Comparison of ENCODE assay signal across 11 mouse cellular contexts in genomic region chr7:30908992-30909431, GRCm38 (mm10). TPM values are rescaled to one million over a fixed set of nuclear protein-coding genes. Genes with fewer than 3 reads are reported as not detected.
DNase-seq lines count a peak whose midpoint lies in the region; ATAC-seq lines count a peak whose summit lies in the region.
"Had no signal": no experiment of that assay in that cellular context is flagged by ENCODE, and none has a peak within 500 bp of the region (broad histone marks: within the 10 kb centered on the region; RNA-seq: fewer than 3 reads in every experiment).

No protein-coding gene starts in this region.

- WGBS in heart, embryonic 16.5 days: 23% methylated on average over 17 of the region's 17 CpGs
- WGBS in embryonic facial prominence, embryonic 12.5 days: 23% methylated on average over 17 of the region's 17 CpGs
- 26% methylated on average over 17 of the region's 17 CpGs for WGBS in intestine, embryonic 16.5 days
- WGBS in midbrain, embryonic 15.5 days: 24% methylated on average over 16 of the region's 17 CpGs

- intact Hi-C loops in heart, postnatal 10 days (cut with DNase I): no loop called here

- ATAC-seq in heart, embryonic 16.5 days (replicated peaks; ENCODE audit: extremely low read depth, insufficient read depth, low FRiP score): peak; percentile 52; the same call in 1 of the 2 replicates
- ATAC-seq in embryonic facial prominence, embryonic 12.5 days (ENCODE audit: insufficient number of reproducible peaks, insufficient read depth, low FRiP score, low TSS enrichment): 0 out of 2 replicates have a peak, but pooled peaks have one; percentile 36
- peak; percentile 48 for ATAC-seq in intestine, embryonic 16.5 days
- ATAC-seq in midbrain, embryonic 15.5 days (replicated peaks): peak; percentile 11; the same call in 1 of the 2 replicates

- no peak overlapping the region; the same call in 1 of the 2 replicates for H3K4me3 ChIP-seq in heart, embryonic 16.5 days (ENCODE audit: low read length)
- peak overlapping the region; percentile 25 for H3K4me3 ChIP-seq in embryonic facial prominence, embryonic 12.5 days
- peak overlapping the region; percentile 26 for H3K4me3 ChIP-seq in intestine, embryonic 16.5 days (ENCODE audit: low read length)
- H3K4me3 ChIP-seq in midbrain, embryonic 15.5 days: peak overlapping the region; percentile 27

- peak overlapping the region; percentile 50 for H3K4me2 ChIP-seq in heart, embryonic 16.5 days (ENCODE audit: low read depth, low read length)
- H3K4me2 ChIP-seq in embryonic facial prominence, embryonic 12.5 days (replicated peaks): peak overlapping the region; percentile 53
- H3K4me2 ChIP-seq in intestine, embryonic 16.5 days (ENCODE audit: low read depth, low read length): peak overlapping the region; percentile 64
- peak overlapping the region; percentile 61 for H3K4me2 ChIP-seq in midbrain, embryonic 15.5 days

- H3K9me3 ChIP-seq in heart, embryonic 16.5 days (replicated peaks; ENCODE audit: control insufficient read depth, low read length): no peaks in the 10 kb centered on the region
- H3K9me3 ChIP-seq in embryonic facial prominence, embryonic 12.5 days: no peaks in the 10 kb centered on the region
- no peaks in the 10 kb centered on the region for H3K9me3 ChIP-seq in intestine, embryonic 16.5 days (ENCODE audit: control insufficient read depth, low read length)
- no peaks in the 10 kb centered on the region for H3K9me3 ChIP-seq in midbrain, embryonic 15.5 days

- no peak for DNase-seq in heart, postnatal 10 days
- no peak for DNase-seq in adrenal gland, adult 8-10 months
- no peak for DNase-seq in cerebellum, adult 11-12 months
- DNase-seq in spleen, adult 18-20 months: no peak
- DNase-seq: heart, adult 11 months; thymus, postnatal 36 days had no signal

- H3K4me1 ChIP-seq in heart, embryonic 16.5 days (ENCODE audit: control insufficient read depth, insufficient read depth, low read length): no peaks in the 10 kb centered on the region; the same call in 1 of the 2 replicates
- peaks cover 9% of the 10 kb centered on the region; the same call in 1 of the 2 replicates for H3K4me1 ChIP-seq in embryonic facial prominence, embryonic 12.5 days
- H3K4me1 ChIP-seq in intestine, embryonic 16.5 days (ENCODE audit: control insufficient read depth, insufficient read depth, low read length): peaks cover 5% of the 10 kb centered on the region; the same call in 1 of the 2 replicates
- H3K4me1 ChIP-seq in midbrain, embryonic 15.5 days: peaks cover 11% of the 10 kb centered on the region

- peaks cover 18% of the 10 kb centered on the region for H3K27me3 ChIP-seq in heart, embryonic 16.5 days (ENCODE audit: control insufficient read depth, insufficient read depth, low read length)
- H3K27me3 ChIP-seq in embryonic facial prominence, embryonic 12.5 days: peaks cover 4% of the 10 kb centered on the region; the same call in 1 of the 2 replicates
- no peaks in the 10 kb centered on the region for H3K27me3 ChIP-seq in intestine, embryonic 16.5 days (replicated peaks; ENCODE audit: control insufficient read depth, insufficient read depth, low read length)
- peaks cover 4% of the 10 kb centered on the region for H3K27me3 ChIP-seq in midbrain, embryonic 15.5 days (replicated peaks)

- H3K27ac ChIP-seq in heart, embryonic 16.5 days (ENCODE audit: low read length): no peak overlapping the region
- no peak overlapping the region for H3K27ac ChIP-seq in embryonic facial prominence, embryonic 12.5 days
- no peak overlapping the region for H3K27ac ChIP-seq in intestine, embryonic 16.5 days (ENCODE audit: low read length)
- no peak overlapping the region for H3K27ac ChIP-seq in midbrain, embryonic 15.5 days

- H3K9ac ChIP-seq in heart, embryonic 16.5 days (ENCODE audit: low read length): no peak overlapping the region
- H3K9ac ChIP-seq in embryonic facial prominence, embryonic 12.5 days: 0 out of 2 replicates have a peak overlapping the region, but pooled peaks have one; percentile 7
- H3K9ac ChIP-seq in intestine, embryonic 16.5 days (ENCODE audit: low read depth, low read length): peak overlapping the region; percentile 37; the same call in 1 of the 2 replicates
- no peak overlapping the region for H3K9ac ChIP-seq in midbrain, embryonic 15.5 days

- no peaks in the 10 kb centered on the region for H3K36me3 ChIP-seq in heart, embryonic 16.5 days (ENCODE audit: control insufficient read depth, insufficient read depth)
- H3K36me3 ChIP-seq in embryonic facial prominence, embryonic 12.5 days: no peaks in the 10 kb centered on the region
- H3K36me3 ChIP-seq in intestine, embryonic 16.5 days (ENCODE audit: control insufficient read depth, insufficient read depth, low read length): no peaks in the 10 kb centered on the region
- no peaks in the 10 kb centered on the region for H3K36me3 ChIP-seq in midbrain, embryonic 15.5 days (replicated peaks)

RNA-seq across cellular contexts. Expression of gene Mag, which starts 5.7 kb away (rescaled TPM):
- 0.24 TPM in 1 of 2 replicates, not detected in the other for polyA plus RNA-seq in heart, embryonic 16.5 days (2015; fragmentation: Nextera tagmentation; extraction: Ambion mirVana)
- under 1 TPM in 1 of 2 experiments, not detected in 1; 0.48 TPM for total RNA-seq in heart, postnatal 10 days (2021)
- polyA plus RNA-seq in embryonic facial prominence, embryonic 12.5 days (2016; fragmentation: Nextera tagmentation; extraction: Ambion mirVana): 0.26 and 0.29 TPM in 2 replicates
- 0.31 TPM in 2 replicates for polyA plus RNA-seq in intestine, embryonic 16.5 days (2015; fragmentation: Nextera tagmentation; extraction: Ambion mirVana)
- 2.9 and 3.4 TPM in 2 replicates for polyA plus RNA-seq in midbrain, embryonic 15.5 days (2015; fragmentation: Nextera tagmentation; extraction: Ambion mirVana)
- total RNA-seq in adrenal gland, adult 8-10 months (2022): 1 to 10 TPM in 1 of 4 experiments, under 1 TPM in 3; 0.32 to 1.3 (median 0.42) TPM

RNA-seq across cellular contexts. Expression of gene Hamp2, which starts 15.5 kb away (rescaled TPM):
- not detected in 2 replicates for polyA plus RNA-seq in heart, embryonic 16.5 days (2015; fragmentation: Nextera tagmentation; extraction: Ambion mirVana)
- total RNA-seq in heart, postnatal 10 days (2021): 1 to 10 TPM; 1.5 to 4.1 TPM
- polyA plus RNA-seq in embryonic facial prominence, embryonic 12.5 days (2016; fragmentation: Nextera tagmentation; extraction: Ambion mirVana): not detected in 2 replicates
- polyA plus RNA-seq in intestine, embryonic 16.5 days (2015; fragmentation: Nextera tagmentation; extraction: Ambion mirVana): not detected in 2 replicates
- 0.49 TPM in 1 of 2 replicates, not detected in the other for polyA plus RNA-seq in midbrain, embryonic 15.5 days (2015; fragmentation: Nextera tagmentation; extraction: Ambion mirVana)
- 1 to 10 TPM in 3 of 4 experiments, not detected in 1; 1.3 to 4.2 (median 2.6) TPM for total RNA-seq in adrenal gland, adult 8-10 months (2022)
- total RNA-seq: CH12.LX had no signal

RNA-seq across cellular contexts. Expression of gene Cd22, which starts 28.9 kb away (rescaled TPM):
- 0.14 and 0.24 TPM in 2 replicates for polyA plus RNA-seq in heart, embryonic 16.5 days (2015; fragmentation: Nextera tagmentation; extraction: Ambion mirVana)
- 1 to 10 TPM; 1.1 to 1.4 TPM for total RNA-seq in heart, postnatal 10 days (2021)
- polyA plus RNA-seq in embryonic facial prominence, embryonic 12.5 days (2016; fragmentation: Nextera tagmentation; extraction: Ambion mirVana): 0.09 and 0.17 TPM in 2 replicates
- 0.62 and 0.70 TPM in 2 replicates for polyA plus RNA-seq in intestine, embryonic 16.5 days (2015; fragmentation: Nextera tagmentation; extraction: Ambion mirVana)
- polyA plus RNA-seq in midbrain, embryonic 15.5 days (2015; fragmentation: Nextera tagmentation; extraction: Ambion mirVana): not detected in 2 replicates
- 1 to 10 TPM; 1.1 to 2.3 (median 1.5) TPM for total RNA-seq in adrenal gland, adult 8-10 months (2022)

RNA-seq across cellular contexts. Expression of gene Hamp, which starts 34.8 kb away (rescaled TPM):
- polyA plus RNA-seq in heart, embryonic 16.5 days (2015; fragmentation: Nextera tagmentation; extraction: Ambion mirVana): not detected in 2 replicates
- total RNA-seq in heart, postnatal 10 days (2021): 1 to 10 TPM; 5.2 to 6.6 TPM
- not detected in 2 replicates for polyA plus RNA-seq in embryonic facial prominence, embryonic 12.5 days (2016; fragmentation: Nextera tagmentation; extraction: Ambion mirVana)
- not detected in 2 replicates for polyA plus RNA-seq in intestine, embryonic 16.5 days (2015; fragmentation: Nextera tagmentation; extraction: Ambion mirVana)
- polyA plus RNA-seq in midbrain, embryonic 15.5 days (2015; fragmentation: Nextera tagmentation; extraction: Ambion mirVana): not detected in 2 replicates
- 10 to 100 TPM in 1 of 4 experiments, 1 to 10 TPM in 1, under 1 TPM in 1, not detected in 1; 0.99 to 15.0 (median 1.0) TPM for total RNA-seq in adrenal gland, adult 8-10 months (2022)
- total RNA-seq: CH12.LX had no signal

RNA-seq across cellular contexts. Expression of gene Usf2, which starts 47.6 kb away (rescaled TPM):
- 15.5 and 16.6 TPM in 2 replicates for polyA plus RNA-seq in heart, embryonic 16.5 days (2015; fragmentation: Nextera tagmentation; extraction: Ambion mirVana)
- total RNA-seq in heart, postnatal 10 days (2021): 100 to 1,000 TPM in 1 of 2 experiments, 10 to 100 TPM in 1; 98.7 to 109 TPM
- 31.8 and 32.7 TPM in 2 replicates for polyA plus RNA-seq in embryonic facial prominence, embryonic 12.5 days (2016; fragmentation: Nextera tagmentation; extraction: Ambion mirVana)
- polyA plus RNA-seq in intestine, embryonic 16.5 days (2015; fragmentation: Nextera tagmentation; extraction: Ambion mirVana): 12.9 and 13.3 TPM in 2 replicates
- polyA plus RNA-seq in midbrain, embryonic 15.5 days (2015; fragmentation: Nextera tagmentation; extraction: Ambion mirVana): 32.3 and 32.6 TPM in 2 replicates
- total RNA-seq in adrenal gland, adult 8-10 months (2022): 100 to 1,000 TPM; 116 to 131 (median 127) TPM

Comparison
In these comparisons a context has a peak if more than half of its experiments do, and no peak if none do; other contexts are left out.
1. H3K9ac ChIP-seq: peak in embryonic facial prominence, embryonic 12.5 days (single experiment) and intestine, embryonic 16.5 days (single experiment); none in heart, embryonic 16.5 days (single experiment) and midbrain, embryonic 15.5 days (single experiment).
2. Peak in every context shown above with its lines, with median percentiles within 50 percentile points of each other: ATAC-seq and H3K4me2 ChIP-seq.